Mouse (Mus musculus) neural tube, embryonic 11.5 days (tissue): ENCODE measurements at regions not wholly inside any gene's neighbourhood (a gene's known extent, or its start where the extent isn't known, plus 50 kb on each side); places are given as distances from the start of the nearest gene placed in this dataset.

Source experiments
- ATAC-seq: fragments of 200-750 bp; cut with Nextera tagmentation; 2 replicates; pipeline ENCODE4 v1.8.0; 2017; ENCODE audit warnings: moderate number of reproducible peaks, mild to moderate bottlenecking, moderate TSS enrichment, moderate library complexity; ENCODE audit not compliant: insufficient read depth, low FRiP score, low TSS enrichment
- DNase-seq: peaks from one replicate; pipeline ENCODE4 v3.0.0-alpha.2; 2015; ENCODE audit warnings: low spot score
- H3K27ac ChIP-seq: fragments of 300-500 bp; sonication (generic); 2 replicates; pipeline ENCODE4 v1.5.1; 2014; ENCODE audit warnings: low read depth, mild to moderate bottlenecking, low read length
- H3K27me3 ChIP-seq: fragments of 300-500 bp; sonication (generic); 2 replicates; pipeline ENCODE4 v1.6.1; 2014; ENCODE audit warnings: mild to moderate bottlenecking, low read length, mixed read lengths; ENCODE audit not compliant: control insufficient read depth, insufficient read depth
- H3K36me3 ChIP-seq: fragments of 300-500 bp; sonication (generic); 2 replicates; pipeline ENCODE4 v1.6.1; 2014; ENCODE audit warnings: mild to moderate bottlenecking, low read length, moderate library complexity, mixed read lengths; ENCODE audit not compliant: control insufficient read depth, insufficient read depth
- H3K4me1 ChIP-seq: fragments of 300-500 bp; sonication (generic); 2 replicates; pipeline ENCODE4 v1.6.1; 2014; ENCODE audit warnings: low read length, mixed read lengths; ENCODE audit not compliant: control insufficient read depth, insufficient read depth
- H3K4me2 ChIP-seq: fragments of 300-500 bp; sonication (generic); 2 replicates; pipeline ENCODE4 v1.6.1; 2014; ENCODE audit warnings: low read depth, mild to moderate bottlenecking, moderate library complexity
- H3K4me3 ChIP-seq: fragments of 300-500 bp; sonication (generic); 2 replicates; pipeline ENCODE4 v1.5.1; 2014; ENCODE audit warnings: low read depth, low read length
- H3K9ac ChIP-seq: fragments of 300-500 bp; sonication (generic); 2 replicates; pipeline ENCODE4 v1.6.1; 2014; ENCODE audit warnings: mild to moderate bottlenecking, low read length
- H3K9me3 ChIP-seq: fragments of 300-500 bp; sonication (generic); 2 replicates; pipeline ENCODE4 v1.6.1; 2016; ENCODE audit warnings: low read length; ENCODE audit not compliant: control insufficient read depth
- WGBS: fragments of 180-500 bp; shearing (Covaris S2); extraction: QIAGEN DNeasy Blood & Tissue Kit; methylation state at CpG from one replicate; pipeline ENCODE4 v1.1.7; 2014; 5-methylcytosine and 5-hydroxymethylcytosine counted together

- Histone ChIP-seq H3K36me3 (no peaks in the 10 kb centered on the region), H3K4me1 (no peaks in the 10 kb centered on the region), H3K9me3 (no peaks in the 10 kb centered on the region), H3K9ac (no peak overlapping the region), H3K27ac (no peak overlapping the region), H3K4me3 (no peak overlapping the region), H3K27me3 (no peaks in the 10 kb centered on the region), H3K4me2 (no peak overlapping the region)
- DNase-seq = no peak
- no peak; the same call in 1 of the 2 replicates for ATAC-seq
- WGBS = 71% methylated on average over 10 of the region's 10 CpGs
Observed at GRCm38 (mm10) chr13:35326682-35327242, 299.9 kb upstream of the Eci2 start.

GRCm38 (mm10) chr13:35328320-35328719 lies 301.4 kb upstream of the Eci2 start:
- Histone ChIP-seq H3K4me2 (no peak overlapping the region), H3K4me3 (no peak overlapping the region), H3K9me3 (no peaks in the 10 kb centered on the region), H3K9ac (no peak overlapping the region), H3K36me3 (no peaks in the 10 kb centered on the region), H3K4me1 (no peaks in the 10 kb centered on the region), H3K27ac (no peak overlapping the region), H3K27me3 (no peaks in the 10 kb centered on the region)
- ATAC-seq = no peak
- DNase-seq = no peak
- WGBS = 63% methylated on average over 2 of the region's 2 CpGs

- DNase-seq = no peak
- no peak overlapping the region for H3K4me2 ChIP-seq
- no peak overlapping the region for H3K9ac ChIP-seq
- no peaks in the 10 kb centered on the region for H3K9me3 ChIP-seq
- ATAC-seq = no peak
- H3K4me1 ChIP-seq = no peaks in the 10 kb centered on the region
- H3K27me3 ChIP-seq = no peaks in the 10 kb centered on the region
- WGBS = 34% methylated on average over 1 of the region's 1 CpGs
- no peaks in the 10 kb centered on the region for H3K36me3 ChIP-seq
- H3K27ac ChIP-seq = no peak overlapping the region
- no peak overlapping the region for H3K4me3 ChIP-seq
Observed at GRCm38 (mm10) chr13:35330926-35331325, 304.0 kb upstream of the Eci2 start.

GRCm38 (mm10) chr13:35345507-35346129 lies 314.0 kb upstream of the Cdyl start:
- Histone ChIP-seq H3K9me3 (no peaks in the 10 kb centered on the region), H3K27me3 (no peaks in the 10 kb centered on the region), H3K4me2 (no peak overlapping the region), H3K27ac (no peak overlapping the region), H3K4me1 (no peaks in the 10 kb centered on the region), H3K4me3 (no peak overlapping the region), H3K9ac (no peak overlapping the region), H3K36me3 (no peaks in the 10 kb centered on the region)
- DNase-seq (no peak), ATAC-seq (no peak)
- WGBS = 61% methylated on average over 2 of the region's 2 CpGs

GRCm38 (mm10) chr13:35348283-35348682 lies 311.4 kb upstream of the Cdyl start:
- ATAC-seq (no peak), DNase-seq (no peak)
- H3K4me1 ChIP-seq = no peaks in the 10 kb centered on the region
- WGBS = 72% methylated on average over 3 of the region's 3 CpGs
- no peak overlapping the region for H3K9ac ChIP-seq
- H3K27me3 ChIP-seq = no peaks in the 10 kb centered on the region
- no peak overlapping the region for H3K4me3 ChIP-seq
- H3K4me2 ChIP-seq = no peak overlapping the region
- no peak overlapping the region for H3K27ac ChIP-seq
- no peaks in the 10 kb centered on the region for H3K9me3 ChIP-seq
- H3K36me3 ChIP-seq = no peaks in the 10 kb centered on the region

GRCm38 (mm10) chr13:35359345-35359744 lies 300.3 kb upstream of the Cdyl start:
- Histone ChIP-seq H3K4me1 (no peaks in the 10 kb centered on the region), H3K27me3 (no peaks in the 10 kb centered on the region), H3K27ac (no peak overlapping the region), H3K4me2 (no peak overlapping the region), H3K9ac (no peak overlapping the region), H3K9me3 (no peaks in the 10 kb centered on the region), H3K36me3 (no peaks in the 10 kb centered on the region), H3K4me3 (no peak overlapping the region)
- 88% methylated on average over 3 of the region's 3 CpGs for WGBS
- ATAC-seq = no peak
- no peak for DNase-seq

GRCm38 (mm10) chr13:35377487-35377886 lies 282.1 kb upstream of the Cdyl start:
- no peaks in the 10 kb centered on the region for H3K4me1 ChIP-seq
- ATAC-seq = no peak
- no peak for DNase-seq
- no peaks in the 10 kb centered on the region for H3K9me3 ChIP-seq
- H3K36me3 ChIP-seq = no peaks in the 10 kb centered on the region
- H3K27me3 ChIP-seq = no peaks in the 10 kb centered on the region
- no peak overlapping the region for H3K27ac ChIP-seq
- H3K4me2 ChIP-seq = no peak overlapping the region
- H3K4me3 ChIP-seq = no peak overlapping the region
- WGBS = 88% methylated on average over 2 of the region's 2 CpGs
- H3K9ac ChIP-seq = no peak overlapping the region

GRCm38 (mm10) chr13:35379500-35379899 lies 280.1 kb upstream of the Cdyl start:
- Histone ChIP-seq H3K9me3 (no peaks in the 10 kb centered on the region), H3K4me1 (no peaks in the 10 kb centered on the region), H3K27me3 (no peaks in the 10 kb centered on the region), H3K36me3 (no peaks in the 10 kb centered on the region), H3K27ac (no peak overlapping the region), H3K4me3 (no peak overlapping the region), H3K4me2 (no peak overlapping the region), H3K9ac (no peak overlapping the region)
- WGBS = 88% methylated on average over 2 of the region's 2 CpGs
- no peak for DNase-seq
- no peak for ATAC-seq

GRCm38 (mm10) chr13:35380224-35381009 lies 279.2 kb upstream of the Cdyl start:
- H3K27ac ChIP-seq = no peak overlapping the region
- no peak for DNase-seq
- no peaks in the 10 kb centered on the region for H3K4me1 ChIP-seq
- H3K9me3 ChIP-seq = no peaks in the 10 kb centered on the region
- no peak overlapping the region for H3K4me2 ChIP-seq
- 65% methylated on average over 3 of the region's 3 CpGs for WGBS
- H3K27me3 ChIP-seq = no peaks in the 10 kb centered on the region
- no peak overlapping the region for H3K4me3 ChIP-seq
- ATAC-seq = no peak
- no peaks in the 10 kb centered on the region for H3K36me3 ChIP-seq
- H3K9ac ChIP-seq = no peak overlapping the region
